In the genomic region with DNA sequence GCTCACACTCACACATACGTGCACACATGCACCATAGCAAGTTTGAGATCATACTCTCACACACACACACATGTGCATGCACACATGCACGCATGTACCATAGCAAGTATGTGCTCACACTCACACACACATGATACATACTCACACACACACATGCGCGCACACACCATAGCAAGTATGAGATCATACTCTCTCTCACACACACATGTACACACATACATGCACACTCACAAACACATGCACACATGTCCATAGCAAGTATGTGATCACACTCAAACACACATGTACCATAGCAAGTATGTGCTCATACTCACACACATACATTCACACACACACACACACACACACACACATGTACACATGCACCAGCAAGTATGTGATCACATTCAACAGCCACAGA, we compare ENCODE assay signal across 23 mouse cellular contexts.
DNase-seq lines count a peak whose midpoint lies in the region; ATAC-seq and TF ChIP-seq lines count a peak whose summit lies in the region.
"Had no signal": no experiment of that assay in that cellular context is flagged by ENCODE, and none has a peak within 500 bp of the region (broad histone marks: within the 10 kb centered on the region; RNA-seq: fewer than 3 reads in every experiment).

No protein-coding gene starts in this region.

- no peaks in the 10 kb centered on the region for H3K36me3 ChIP-seq in megakaryocyte, embryonic 14.5 days (replicated peaks; ENCODE audit: low read length)
- H3K36me3 ChIP-seq in midbrain, embryonic 13.5 days, result no peaks in the 10 kb centered on the region
- no peaks in the 10 kb centered on the region for H3K36me3 ChIP-seq in midbrain, embryonic 16.5 days (ENCODE audit: control insufficient read depth, insufficient read depth, low read length)
- no peaks in the 10 kb centered on the region for H3K36me3 ChIP-seq in MEL (ENCODE audit: control insufficient read depth in 1 of 2, insufficient read depth in 2 of 2, low read length in 2 of 2)
- H3K36me3 ChIP-seq: embryonic facial prominence, embryonic 10.5 days; embryonic facial prominence, embryonic 12.5 days; forebrain, embryonic 10.5 days; forebrain, embryonic 12.5 days had no signal

- no peaks in the 10 kb centered on the region for H3K4me1 ChIP-seq in megakaryocyte, embryonic 14.5 days
- peaks cover 40% of the 10 kb centered on the region for H3K4me1 ChIP-seq in midbrain, embryonic 13.5 days (replicated peaks)
- peaks cover 17% of the 10 kb centered on the region for H3K4me1 ChIP-seq in midbrain, embryonic 16.5 days (ENCODE audit: control insufficient read depth, insufficient read depth, low read length)
- no peaks in the 10 kb centered on the region for H3K4me1 ChIP-seq in MEL (ENCODE audit: control insufficient read depth in 1 of 2, insufficient read depth in 2 of 2, low read length in 2 of 2)
- H3K4me1 ChIP-seq: embryonic facial prominence, embryonic 12.5 days had no signal

- H3K9ac ChIP-seq in midbrain, embryonic 13.5 days (replicated peaks), result no peak overlapping the region
- H3K9ac ChIP-seq in midbrain, embryonic 16.5 days (ENCODE audit: low read depth, low read length), result no peak overlapping the region
- no peak overlapping the region for H3K9ac ChIP-seq in MEL (ENCODE audit: control insufficient read depth, low read depth, low read length, poor library complexity, severe bottlenecking)
- H3K9ac ChIP-seq: embryonic facial prominence, embryonic 12.5 days; forebrain, embryonic 12.5 days had no signal

- ATAC-seq in megakaryocyte, adult 5-6 weeks (ENCODE audit: poor library complexity, severe bottlenecking), result no peak
- ATAC-seq in midbrain, embryonic 13.5 days, result no peak
- ATAC-seq in midbrain, embryonic 16.5 days, result no peak
- no peak for ATAC-seq in erythroblast, adult 5-6 weeks (replicated peaks; ENCODE audit: low FRiP score, poor library complexity, severe bottlenecking)
- ATAC-seq: activated CD4-positive, CD25-positive, alpha-beta regulatory T cell, adult 4 months; forebrain, embryonic 14.5 days; forebrain, embryonic 16.5 days; Patski had no signal

- WGBS in midbrain, embryonic 13.5 days, result 96% methylated on average over 4 of the region's 4 CpGs
- WGBS in midbrain, embryonic 16.5 days, result 97% methylated on average over 4 of the region's 4 CpGs

- H3K27me3 ChIP-seq in megakaryocyte, embryonic 14.5 days (replicated peaks), result peaks cover 33% of the 10 kb centered on the region
- no peaks in the 10 kb centered on the region for H3K27me3 ChIP-seq in midbrain, embryonic 13.5 days
- no peaks in the 10 kb centered on the region for H3K27me3 ChIP-seq in midbrain, embryonic 16.5 days (ENCODE audit: control insufficient read depth, insufficient read depth, low read depth, low read length)
- no peaks in the 10 kb centered on the region for H3K27me3 ChIP-seq in MEL (ENCODE audit: control insufficient read depth in 1 of 2, insufficient read depth in 2 of 2, low read length in 2 of 2)
- H3K27me3 ChIP-seq: embryonic facial prominence, embryonic 12.5 days; forebrain, embryonic 12.5 days had no signal

- TF ChIP-seq EP300 in MEL (IDR thresholded peaks at IDR 0.05; ENCODE audit: low read depth in 1 of 2, low read length in 2 of 2), result no peak

- H3K79me2 ChIP-seq in MEL (ENCODE audit: control insufficient read depth, insufficient read depth, low read length, poor library complexity), result no peaks in the 10 kb centered on the region

- no peak for TF ChIP-seq CTCF in MEL (IDR thresholded peaks at IDR 0.05 in 2 of 3, conservative IDR thresholded peaks at IDR 0.05 in 1 of 3; ENCODE audit: control insufficient read depth in 1 of 3, insufficient read depth in 1 of 3, low read depth in 2 of 3, low read length in 3 of 3, poor library complexity in 1 of 3, severe bottlenecking in 1 of 3)

- no peak for TF ChIP-seq POLR2A in MEL (IDR thresholded peaks at IDR 0.05; ENCODE audit: control insufficient read depth in 1 of 2, insufficient read depth in 1 of 2, low read depth in 1 of 2, low read length in 2 of 2, poor library complexity in 1 of 2)

- peaks cover 22% of the 10 kb centered on the region for H3K9me3 ChIP-seq in megakaryocyte, embryonic 14.5 days
- no peaks in the 10 kb centered on the region for H3K9me3 ChIP-seq in midbrain, embryonic 13.5 days
- no peaks in the 10 kb centered on the region for H3K9me3 ChIP-seq in midbrain, embryonic 16.5 days (replicated peaks; ENCODE audit: control insufficient read depth, low read length, poor library complexity, severe bottlenecking)
- no peaks in the 10 kb centered on the region for H3K9me3 ChIP-seq in MEL (replicated peaks; ENCODE audit: insufficient read depth, low read length)
- H3K9me3 ChIP-seq: embryonic facial prominence, embryonic 10.5 days; embryonic facial prominence, embryonic 12.5 days; forebrain, embryonic 10.5 days; forebrain, embryonic 12.5 days had no signal

- no peak overlapping the region for H3K4me2 ChIP-seq in midbrain, embryonic 13.5 days (replicated peaks)
- no peak overlapping the region for H3K4me2 ChIP-seq in midbrain, embryonic 16.5 days (ENCODE audit: low read length)
- H3K4me2 ChIP-seq: embryonic facial prominence, embryonic 12.5 days; forebrain, embryonic 12.5 days had no signal

- H3K27ac ChIP-seq in midbrain, embryonic 13.5 days, result 0 out of 2 replicates have a peak overlapping the region, but pooled peaks have one; percentile 26
- H3K27ac ChIP-seq in midbrain, embryonic 16.5 days (ENCODE audit: low read length), result no peak overlapping the region; the same call in 1 of the 2 replicates
- H3K27ac ChIP-seq in MEL (ENCODE audit: control insufficient read depth, low read depth, low read length), result no peak overlapping the region
- H3K27ac ChIP-seq: embryonic facial prominence, embryonic 10.5 days; embryonic facial prominence, embryonic 12.5 days; forebrain, embryonic 10.5 days; forebrain, embryonic 12.5 days had no signal

- no peak for DNase-seq in MEL (ENCODE audit: low read depth, low spot score)
- DNase-seq: adrenal gland, adult 8-10 months; adrenal gland, postnatal 14 days; adrenal gland, postnatal 36 days; cerebellum, adult 11-12 months; cerebellum, adult 2 months; cerebellum, adult 9-10 months; cerebellum, postnatal 10 days; cerebellum, postnatal 25 days had no signal

- peak overlapping the region; percentile 38 for H3K4me3 ChIP-seq in megakaryocyte, embryonic 14.5 days (replicated peaks)
- no peak overlapping the region for H3K4me3 ChIP-seq in midbrain, embryonic 13.5 days (replicated peaks)
- no peak overlapping the region for H3K4me3 ChIP-seq in midbrain, embryonic 16.5 days (ENCODE audit: low read depth, low read length)
- no peak overlapping the region for H3K4me3 ChIP-seq in MEL (ENCODE audit: control insufficient read depth in 1 of 2, insufficient read depth in 1 of 2, low read depth in 2 of 2, low read length in 2 of 2)
- H3K4me3 ChIP-seq: embryonic facial prominence, embryonic 10.5 days; embryonic facial prominence, embryonic 12.5 days; erythroblast, embryonic 14.5 days; forebrain, embryonic 10.5 days; forebrain, embryonic 12.5 days had no signal

- TF ChIP-seq RAD21 in MEL (IDR thresholded peaks at IDR 0.05; ENCODE audit: low read depth, low read length), result no peak

TF ChIP-seq in MEL, 35 proteins besides CTCF, POLR2A, EP300 and RAD21:
- no peak for TF ChIP-seq ZNF384 (IDR thresholded peaks at IDR 0.05; ENCODE audit: low read depth, low read length)
- no peak for TF ChIP-seq USF1 (IDR thresholded peaks at IDR 0.05; ENCODE audit: low read depth, low read length)
- TF ChIP-seq MAZ (IDR thresholded peaks at IDR 0.05; ENCODE audit: low read depth, low read length), result no peak
- TF ChIP-seq TBP (IDR thresholded peaks at IDR 0.05; ENCODE audit: low read depth, low read length), result no peak
- peak; percentile 63; the same call in 1 of the 2 replicates for TF ChIP-seq POLR2AphosphoS5 (IDR thresholded peaks at IDR 0.05; ENCODE audit: borderline replicate concordance, low read depth, low read length)
- no peak for TF ChIP-seq ZC3H11A (IDR thresholded peaks at IDR 0.05; ENCODE audit: low read depth, low read length)
- no peak for TF ChIP-seq SMC3 (IDR thresholded peaks at IDR 0.05; ENCODE audit: low read depth, low read length)
